9 mouse cellular contexts compared by ENCODE assay signal in genomic region chr4:57904211-57904610, GRCm38 (mm10). TPM values are rescaled to one million over a fixed set of nuclear protein-coding genes. Genes with fewer than 3 reads are reported as not detected.
DNase-seq lines count a peak whose midpoint lies in the region; ATAC-seq lines count a peak whose summit lies in the region.
"Had no signal": no experiment of that assay in that cellular context is flagged by ENCODE, and none has a peak within 500 bp of the region (broad histone marks: within the 10 kb centered on the region; RNA-seq: fewer than 3 reads in every experiment).

No protein-coding gene starts in this region.

- no peak overlapping the region for H3K4me2 ChIP-seq in limb, embryonic 15.5 days
- H3K4me2 ChIP-seq in stomach, embryonic 15.5 days = peak overlapping the region; percentile 22; the same call in 1 of the 2 replicates

- no peaks in the 10 kb centered on the region for H3K9me3 ChIP-seq in limb, embryonic 15.5 days
- H3K9me3 ChIP-seq in stomach, embryonic 15.5 days = no peaks in the 10 kb centered on the region

- H3K4me3 ChIP-seq in limb, embryonic 15.5 days = no peak overlapping the region
- H3K4me3 ChIP-seq in stomach, embryonic 15.5 days (replicated peaks) = no peak overlapping the region
- H3K4me3 ChIP-seq: erythroblast, embryonic 14.5 days had no signal

- DNase-seq in ovary, postnatal 36 days (ENCODE audit: low spot score) = peak; percentile 60
- no peak for DNase-seq in ovary, adult 18-20 months (ENCODE audit: low spot score)
- peak; percentile 79 to 85 for DNase-seq in cerebellum, postnatal 14 days
- peak; percentile 51 to 56 for DNase-seq in frontal cortex, postnatal 25 days (ENCODE audit: low spot score in 2 of 2)
- DNase-seq in kidney, adult 18-20 months = peak; percentile 70

- 0 out of 2 replicates have a peak, but pooled peaks have one; percentile 31 for ATAC-seq in limb, embryonic 15.5 days (ENCODE audit: insufficient number of reproducible peaks, low FRiP score, low TSS enrichment, low read depth)
- peak; percentile 52 for ATAC-seq in monocyte, adult 5-6 weeks (replicated peaks; ENCODE audit: insufficient number of reproducible peaks, low FRiP score, low TSS enrichment, poor library complexity, severe bottlenecking)
- no peak for ATAC-seq in stomach, embryonic 15.5 days (ENCODE audit: insufficient read depth, low FRiP score, low read depth)

- H3K9ac ChIP-seq in limb, embryonic 15.5 days = no peak overlapping the region
- no peak overlapping the region for H3K9ac ChIP-seq in stomach, embryonic 15.5 days

- peaks cover 12% of the 10 kb centered on the region for H3K4me1 ChIP-seq in limb, embryonic 15.5 days
- 0 out of 2 replicates have a peak, but pooled peaks cover 2% of the 10 kb centered on the region for H3K4me1 ChIP-seq in stomach, embryonic 15.5 days

- no peak overlapping the region for H3K27ac ChIP-seq in limb, embryonic 15.5 days
- no peak overlapping the region for H3K27ac ChIP-seq in stomach, embryonic 15.5 days

- no peaks in the 10 kb centered on the region for H3K36me3 ChIP-seq in limb, embryonic 15.5 days
- H3K36me3 ChIP-seq in stomach, embryonic 15.5 days = no peaks in the 10 kb centered on the region

- H3K27me3 ChIP-seq in limb, embryonic 15.5 days = no peaks in the 10 kb centered on the region
- no peaks in the 10 kb centered on the region for H3K27me3 ChIP-seq in stomach, embryonic 15.5 days (replicated peaks)

- WGBS in limb, embryonic 15.5 days = 9% methylated on average over 5 of the region's 5 CpGs
- 13% methylated on average over 5 of the region's 5 CpGs for WGBS in stomach, embryonic 15.5 days

RNA-seq across cellular contexts. Expression of gene D630039A03Rik, which starts 11.9 kb away (rescaled TPM):
- polyA plus RNA-seq in limb, embryonic 15.5 days (2015; fragmentation: Nextera tagmentation; extraction: Ambion mirVana) = 0.12 and 0.14 TPM in 2 replicates
- total RNA-seq in monocyte, adult 5-6 weeks (2017) = 0.19 TPM in 1 of 3 replicates, not detected in the others
- polyA plus RNA-seq in stomach, embryonic 15.5 days (2015; fragmentation: Nextera tagmentation; extraction: Ambion mirVana) = 10.4 and 11.4 TPM in 2 replicates
- polyA plus RNA-seq: erythroblast, embryonic 14.5 days had no signal

RNA-seq across cellular contexts. Expression of gene Txn1, which starts 52.0 kb away (rescaled TPM):
- 351 and 362 TPM in 2 replicates for polyA plus RNA-seq in limb, embryonic 15.5 days (2015; fragmentation: Nextera tagmentation; extraction: Ambion mirVana)
- total RNA-seq in monocyte, adult 5-6 weeks (2017) = 80.1 to 128 TPM (median 116 TPM) in 3 replicates
- 476 and 493 TPM in 2 replicates for polyA plus RNA-seq in stomach, embryonic 15.5 days (2015; fragmentation: Nextera tagmentation; extraction: Ambion mirVana)

Comparison
In these comparisons a context has a peak if more than half of its experiments do, and no peak if none do; other contexts are left out.
1. RNA of gene D630039A03Rik, which starts 11.9 kb away (polyA plus RNA-seq): 10.4 to 11.4 TPM in stomach, embryonic 15.5 days; 0.12 to 0.14 TPM in limb, embryonic 15.5 days; every median in the first group is over 10 times any median in the second.